Mouse (Mus musculus) frontal cortex, postnatal 25 days (tissue): ENCODE measurements around the gene Il10rb.

Source experiments
- DNase-seq, 2 experiments: peaks; one replicate each; pipeline ENCODE4 v3.0.0; 2022; ENCODE audit warnings: low spot score in 2 of 2

Il10rb gene

GRCm38 (mm10) chr16:91382261-91382790 lies 23.6 kb upstream of the Il10rb start:
- no peak for DNase-seq

DNA sequence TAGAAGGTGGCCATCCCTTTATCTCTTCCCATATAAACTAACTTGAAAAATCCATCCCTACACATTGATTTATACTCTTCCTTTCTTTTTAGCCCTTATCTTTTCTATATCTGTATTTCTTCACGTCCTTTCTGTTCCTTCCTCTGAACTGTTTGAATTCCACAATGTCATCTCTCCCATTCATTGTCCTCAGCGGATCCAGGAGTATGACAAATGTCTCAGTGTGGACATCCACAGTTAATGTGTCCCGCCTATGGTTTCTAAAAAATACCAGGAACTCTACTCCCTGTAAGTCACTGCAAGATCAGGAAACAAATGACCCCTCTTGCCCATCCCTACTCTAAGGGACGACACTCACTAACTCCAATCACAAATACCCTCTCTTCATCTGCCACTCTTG lies 21.7 kb upstream of the Il10rb start:
- DNase-seq: no peak

- DNase-seq: no peak
Observed at GRCm38 (mm10) chr16:91385621-91386020, 20.3 kb upstream of the Il10rb start.

DNA sequence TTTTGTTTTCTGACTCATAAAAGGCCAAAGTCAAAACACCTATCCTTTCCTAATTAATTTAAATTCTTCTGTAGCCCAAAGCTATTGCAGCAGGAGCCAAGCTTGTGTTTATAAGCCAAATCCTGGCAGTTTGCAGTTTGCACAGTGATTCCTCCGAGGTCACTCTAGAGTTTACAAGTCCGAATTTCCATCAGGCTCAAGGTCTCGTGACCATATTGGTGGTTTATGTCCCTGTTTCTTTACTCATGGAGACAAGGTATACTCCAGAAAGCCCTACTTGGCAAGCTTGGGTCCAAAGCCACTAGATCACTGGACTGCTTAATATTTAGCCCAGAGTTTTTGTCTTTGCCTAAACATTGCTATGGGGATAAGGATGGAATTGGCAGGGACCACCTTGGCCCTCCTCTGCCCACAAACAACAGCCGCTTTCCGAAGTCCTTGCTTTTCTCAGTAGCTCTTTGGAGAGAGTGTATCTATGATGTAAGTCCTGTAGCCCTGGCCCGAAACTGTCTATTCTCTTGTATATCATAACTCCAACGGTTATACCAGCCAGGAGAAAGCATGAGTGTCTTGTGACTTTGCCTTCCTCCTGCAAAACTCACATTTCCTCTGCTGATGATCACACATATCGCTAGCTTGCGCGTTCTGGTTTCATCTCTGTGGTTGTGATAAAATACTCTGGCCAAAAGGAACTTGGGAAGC lies 19.4 kb upstream of the Il10rb start:
- no peak for DNase-seq

DNA sequence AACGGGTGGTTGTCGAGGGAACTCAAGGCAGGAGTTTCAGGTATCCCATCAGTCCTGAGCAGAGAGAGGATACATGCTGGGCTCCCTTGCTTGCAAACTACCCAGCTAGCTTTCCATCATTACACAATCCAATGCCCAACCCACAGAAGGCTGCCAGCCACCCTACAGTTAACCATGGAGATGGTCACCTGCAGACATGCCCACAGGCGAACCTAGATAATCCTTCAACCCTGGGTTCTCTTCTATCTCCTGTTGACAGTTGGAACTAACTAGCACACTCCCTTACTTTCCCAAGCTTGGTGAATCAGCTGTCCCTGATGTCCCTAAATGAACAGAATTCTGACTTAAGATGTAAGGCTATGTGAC lies 18.9 kb upstream of the Il10rb start:
- no peak for DNase-seq

DNA sequence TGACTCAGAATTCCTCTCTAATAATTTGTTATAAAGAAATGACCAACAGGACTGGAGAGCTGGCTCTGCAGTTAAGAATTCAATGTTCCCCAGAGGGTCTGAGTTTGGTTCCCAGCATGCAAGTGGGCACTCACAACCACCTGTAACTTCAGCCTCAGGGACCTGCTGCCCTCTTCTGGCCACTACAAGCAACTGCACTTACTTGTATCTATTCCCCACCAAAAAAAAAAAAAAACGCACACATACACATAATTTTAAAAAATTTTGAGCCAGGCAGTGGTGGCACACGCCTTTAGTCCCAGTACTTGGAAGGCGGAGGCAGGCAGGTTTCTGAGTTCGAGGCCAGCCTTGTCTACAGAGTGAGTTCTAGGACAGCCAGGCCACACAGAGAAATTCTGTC lies 15.9 kb upstream of the Il10rb start:
- no peak for DNase-seq

GRCm38 (mm10) chr16:91391421-91391820 lies 14.5 kb upstream of the Il10rb start, which contains the start of gene Gm21970:
Gene Gm21970, plus strand, starts transcription at chr16:91391721.
- no peak for DNase-seq

DNA sequence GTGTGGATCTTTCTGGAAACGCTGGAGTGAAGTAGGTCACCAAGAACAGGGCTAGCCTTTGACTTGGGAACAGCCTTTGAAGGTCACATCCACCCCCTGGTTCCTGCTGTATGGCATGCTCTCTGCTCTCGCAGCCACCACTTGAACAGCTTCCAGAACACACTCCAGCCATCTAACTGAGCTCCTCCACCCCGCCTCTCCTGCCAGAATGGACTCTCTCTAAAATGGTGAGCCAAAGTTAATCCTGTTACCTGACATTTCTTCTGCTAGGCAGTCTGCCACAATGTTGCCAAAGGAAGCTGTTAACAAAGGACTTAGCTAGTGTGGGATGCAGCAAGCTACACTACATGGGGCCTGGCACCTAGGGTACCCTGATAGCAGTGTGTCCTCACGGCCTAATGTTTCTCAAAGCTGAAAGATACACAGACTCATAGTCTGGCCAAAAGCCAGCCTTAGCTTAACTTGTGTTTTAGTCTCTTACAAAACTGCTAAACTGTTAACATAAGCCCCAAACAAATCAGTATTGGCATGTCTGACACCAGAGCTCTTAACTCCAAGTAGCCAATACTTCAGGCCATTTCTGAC lies 11.0 kb upstream of the Il10rb start:
- DNase-seq: no peak

DNA sequence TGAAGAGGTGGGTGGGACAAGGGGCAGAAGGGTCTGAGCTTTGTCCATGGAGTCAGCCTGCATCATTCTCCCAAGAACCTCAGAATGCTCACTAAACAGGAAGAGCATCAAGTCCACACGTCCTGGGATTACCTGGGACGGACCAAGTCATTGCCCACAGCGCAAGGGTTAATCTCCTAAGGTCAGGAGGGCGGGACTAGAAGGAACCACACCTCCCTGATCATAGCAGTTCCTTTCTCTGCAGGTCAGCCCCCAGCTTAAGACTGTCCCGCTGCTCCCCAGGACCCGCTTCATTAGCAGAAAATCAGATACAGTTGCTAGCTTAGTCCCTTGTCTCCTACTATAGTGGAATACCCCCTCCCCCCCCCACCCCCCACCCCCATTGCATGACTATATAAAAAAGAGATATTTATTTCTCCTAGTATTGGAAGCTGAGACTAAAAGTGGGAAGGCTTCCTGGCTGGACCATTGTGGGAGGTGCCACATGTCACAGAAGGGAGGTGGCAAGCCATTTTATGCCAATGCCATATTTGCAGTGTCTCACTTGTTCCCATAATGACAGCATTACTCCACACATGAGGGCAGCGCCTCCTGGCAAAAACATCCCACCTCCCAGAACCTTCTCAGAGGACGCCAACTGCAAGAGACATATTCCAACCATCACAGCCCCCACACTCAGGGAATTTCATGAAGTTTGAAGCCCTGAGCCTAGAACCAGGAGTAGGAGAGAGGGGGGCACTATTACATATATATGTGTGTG lies 10.2 kb upstream of the Il10rb start:
- no peak for DNase-seq

DNA sequence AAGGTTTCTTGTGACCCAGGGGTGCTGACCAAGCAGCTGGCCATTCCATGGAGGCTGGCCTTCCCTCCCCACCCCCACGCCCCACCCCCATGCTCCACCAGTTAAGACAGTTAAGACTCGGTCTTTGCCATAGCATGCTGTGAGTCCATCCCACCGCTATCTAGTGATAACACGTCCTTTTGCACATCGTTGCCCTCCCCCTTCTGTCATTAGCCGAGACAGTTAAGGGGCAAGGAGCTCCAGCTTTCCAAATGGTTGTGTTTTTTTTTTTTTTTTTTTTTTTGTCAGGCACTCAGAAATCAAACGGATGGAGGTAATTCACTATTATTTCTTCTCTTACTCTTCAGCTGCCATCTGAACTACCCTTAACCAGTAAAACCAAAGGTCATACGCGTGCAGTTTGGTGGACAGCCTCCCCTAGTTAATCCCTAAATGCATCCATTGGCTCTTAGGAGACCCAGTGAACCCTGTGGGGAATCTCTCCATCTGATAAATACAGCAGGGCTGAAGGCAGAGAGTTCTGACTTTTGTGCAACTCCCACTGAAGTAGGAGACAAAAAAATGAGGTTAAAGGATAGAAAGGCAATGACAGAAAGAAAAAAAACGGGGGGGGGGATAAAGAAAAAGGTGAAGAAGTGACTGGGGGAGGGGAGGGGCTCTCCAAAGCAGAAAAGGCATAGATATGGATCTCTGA lies 9.0 kb upstream of the Il10rb start:
- DNase-seq: no peak

DNA sequence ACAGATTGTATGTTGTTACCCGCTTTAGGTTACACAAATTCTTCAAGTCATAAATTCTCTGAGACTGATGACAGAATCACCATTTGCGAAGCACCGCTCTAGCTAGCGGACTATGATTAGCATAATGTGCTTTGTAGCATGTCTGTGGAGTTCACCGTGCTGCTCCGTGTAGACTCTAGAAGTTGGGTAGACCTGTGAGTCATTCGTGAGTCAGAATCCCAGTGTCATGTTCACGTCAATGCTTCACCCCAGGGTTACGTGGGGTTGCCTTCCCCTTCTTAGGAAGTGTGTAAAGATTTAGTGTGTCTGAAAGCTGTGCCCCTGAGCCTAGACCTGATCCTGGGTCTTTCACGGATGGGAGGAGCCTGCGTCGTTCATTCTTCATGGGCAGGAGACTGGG lies 7.9 kb upstream of the Il10rb start:
- no peak for DNase-seq

GRCm38 (mm10) chr16:91398944-91399343 lies 7.0 kb upstream of the Il10rb start:
- no peak for DNase-seq

GRCm38 (mm10) chr16:91401569-91402165 lies 4.3 kb upstream of the Il10rb start:
- DNase-seq: no peak

DNA sequence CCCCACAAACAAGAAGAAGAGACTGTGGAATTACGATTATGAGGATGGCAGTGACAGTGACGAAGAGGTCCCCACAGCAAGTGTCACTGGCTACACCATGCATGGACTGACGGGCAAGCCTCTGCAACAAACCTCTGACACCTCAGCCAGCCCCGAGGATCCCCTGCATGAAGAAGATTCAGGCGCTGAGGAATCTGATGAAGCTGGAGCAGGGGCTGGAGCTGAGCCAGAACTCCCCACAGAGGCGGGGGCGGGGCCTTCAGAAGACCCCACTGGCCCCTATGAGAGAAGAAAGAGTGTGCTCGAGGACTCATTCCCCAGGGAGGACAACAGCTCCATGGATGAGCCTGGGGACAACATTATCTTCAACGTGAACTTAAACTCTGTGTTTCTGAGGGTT lies 2.2 kb upstream of the Il10rb start:
- no peak for DNase-seq

DNA sequence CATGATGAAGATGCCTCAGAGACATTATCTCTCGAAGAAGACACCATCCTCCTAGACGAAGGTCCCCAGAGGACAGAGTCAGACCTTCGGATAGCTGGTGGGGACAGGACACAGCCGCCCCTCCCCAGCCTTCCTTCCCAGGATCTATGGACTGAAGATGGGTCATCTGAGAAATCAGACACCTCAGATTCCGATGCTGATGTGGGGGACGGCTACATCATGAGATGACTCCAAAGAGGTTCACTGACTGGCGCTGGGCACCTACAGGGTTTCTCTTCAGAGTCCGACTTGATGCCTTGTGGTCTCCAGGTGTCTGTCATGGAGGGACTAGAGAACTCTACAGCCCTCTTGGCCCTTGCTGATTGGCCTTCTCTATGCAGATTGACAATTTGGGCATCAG lies 1.8 kb upstream of the Il10rb start:
- DNase-seq: no peak

GRCm38 (mm10) chr16:91404828-91405577 lies 961 bp upstream of the Il10rb start:
- no peak for DNase-seq

- peak in 1 of 2 experiments; percentile 13 for DNase-seq
Observed at GRCm38 (mm10) chr16:91406585-91407220, 739 bp downstream of the Il10rb start.

GRCm38 (mm10) chr16:91413102-91413844 lies 7.3 kb downstream of the Il10rb start:
- DNase-seq: no peak

GRCm38 (mm10) chr16:91415391-91416189 lies 9.6 kb downstream of the Il10rb start:
- no peak for DNase-seq
